Mouse (Mus musculus): ENCODE measurements at regions not wholly inside any gene's neighbourhood (a gene's known extent, or its start where the extent isn't known, plus 50 kb on each side); places are given as distances from the start of the nearest gene placed in this dataset.
A peak's percentile ranks its signal among the peaks of the same experiment; 100 is the strongest.

DNA sequence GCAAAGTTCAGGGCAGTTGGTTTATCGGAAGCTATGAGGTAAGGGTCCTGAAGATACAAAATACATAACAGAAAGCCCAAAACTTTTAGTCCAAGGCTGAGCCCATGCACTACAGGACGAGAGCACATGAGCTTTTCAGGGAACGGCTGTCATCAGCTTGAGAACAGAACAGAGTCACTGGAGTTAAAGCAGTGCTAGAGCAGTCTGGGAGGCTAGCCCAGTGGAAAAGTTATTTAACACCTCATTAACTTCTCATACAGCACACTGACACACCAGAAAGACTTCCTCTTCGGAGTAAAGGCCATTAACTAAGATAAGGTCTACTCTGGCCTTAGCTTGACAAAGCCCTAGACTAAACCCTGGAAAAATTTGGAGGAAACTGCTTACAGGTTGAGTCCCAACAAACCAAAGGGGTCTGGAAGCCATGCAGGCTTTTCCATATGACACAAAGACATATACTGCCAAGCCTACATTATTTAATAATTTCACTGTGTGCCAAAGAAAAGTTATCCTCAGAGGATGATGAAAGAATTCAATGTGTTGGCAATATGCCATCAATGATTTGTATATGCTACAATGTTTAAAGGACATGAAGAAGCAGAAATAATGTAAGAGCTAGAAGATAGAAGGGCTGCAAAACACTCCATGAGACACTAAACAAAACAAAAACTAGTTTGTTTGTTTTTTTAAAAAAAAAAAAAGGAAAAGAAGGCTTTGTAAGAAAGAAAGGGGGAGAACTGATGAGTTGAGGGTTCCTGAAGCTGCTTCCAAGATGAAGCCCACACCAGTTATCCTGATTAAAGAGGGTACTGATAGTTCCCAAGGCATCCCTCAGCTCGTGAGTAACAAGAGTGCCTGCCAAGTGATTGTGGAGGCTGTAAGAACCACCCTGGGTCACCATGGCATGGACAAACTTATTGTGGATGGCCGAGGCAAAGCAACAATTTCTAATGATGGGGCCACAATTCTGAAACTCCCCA, 232.3 kb upstream of the Rack1 start:
- H3K27ac ChIP-seq (replicated peaks; ENCODE audit: low read depth, low read length), result no peak overlapping the region
- ATAC-seq (replicated peaks; ENCODE audit: insufficient number of reproducible peaks, low FRiP score, low TSS enrichment, low read depth) (no peak), DNase-seq (ENCODE audit: low spot score) (no peak)
- H3K27me3 ChIP-seq (ENCODE audit: control insufficient read depth, insufficient read depth, low read length), result no peaks in the 10 kb centered on the region
- no peaks in the 10 kb centered on the region for H3K36me3 ChIP-seq (replicated peaks; ENCODE audit: control insufficient read depth, insufficient read depth, low read depth, low read length)
- WGBS, result 78% methylated on average over 6 of the region's 6 CpGs
- no peaks in the 10 kb centered on the region for H3K4me1 ChIP-seq (ENCODE audit: control insufficient read depth, insufficient read depth, low read length)
- no peak overlapping the region for H3K4me3 ChIP-seq (ENCODE audit: low read depth, low read length)
- no peak overlapping the region for H3K4me2 ChIP-seq (ENCODE audit: low read depth, low read length)
- no peaks in the 10 kb centered on the region for H3K9me3 ChIP-seq (replicated peaks; ENCODE audit: control insufficient read depth, low read length)
- H3K9ac ChIP-seq (replicated peaks; ENCODE audit: low read length), result no peak overlapping the region

GRCm38 (mm10) chr11:48558053-48558452, 242.1 kb upstream of the Rack1 start:
- H3K27me3 ChIP-seq (ENCODE audit: control insufficient read depth, insufficient read depth, low read length), result no peaks in the 10 kb centered on the region
- no peaks in the 10 kb centered on the region for H3K36me3 ChIP-seq (replicated peaks; ENCODE audit: control insufficient read depth, insufficient read depth, low read depth, low read length)

GRCm38 (mm10) chr11:48552006-48552405, 248.1 kb upstream of the Rack1 start:
- ATAC-seq (replicated peaks; ENCODE audit: insufficient number of reproducible peaks, low FRiP score, low TSS enrichment, low read depth), result no peak
- Histone ChIP-seq H3K36me3 (replicated peaks; ENCODE audit: control insufficient read depth, insufficient read depth, low read depth, low read length) (no peaks in the 10 kb centered on the region), H3K27ac (replicated peaks; ENCODE audit: low read depth, low read length) (no peak overlapping the region), H3K27me3 (ENCODE audit: control insufficient read depth, insufficient read depth, low read length) (no peaks in the 10 kb centered on the region), H3K4me3 (ENCODE audit: low read depth, low read length) (no peak overlapping the region), H3K4me2 (ENCODE audit: low read depth, low read length) (no peak overlapping the region), H3K9ac (replicated peaks; ENCODE audit: low read length) (no peak overlapping the region), H3K4me1 (ENCODE audit: control insufficient read depth, insufficient read depth, low read length) (no peaks in the 10 kb centered on the region), H3K9me3 (replicated peaks; ENCODE audit: control insufficient read depth, low read length) (no peaks in the 10 kb centered on the region)
- no peak for DNase-seq (ENCODE audit: low spot score)
- WGBS, result 88% methylated on average over 3 of the region's 3 CpGs

More at GRCm38 (mm10) chr11:48558053-48558452, 242.1 kb upstream of the Rack1 start:
- Histone ChIP-seq H3K27ac (replicated peaks; ENCODE audit: low read depth, low read length) (no peak overlapping the region), H3K4me2 (ENCODE audit: low read depth, low read length) (no peak overlapping the region), H3K9ac (replicated peaks; ENCODE audit: low read length) (no peak overlapping the region), H3K9me3 (replicated peaks; ENCODE audit: control insufficient read depth, low read length) (no peaks in the 10 kb centered on the region), H3K4me3 (ENCODE audit: low read depth, low read length) (no peak overlapping the region), H3K4me1 (ENCODE audit: control insufficient read depth, insufficient read depth, low read length) (no peaks in the 10 kb centered on the region)
- no peak for ATAC-seq (replicated peaks; ENCODE audit: insufficient number of reproducible peaks, low FRiP score, low TSS enrichment, low read depth)
- no peak for DNase-seq (ENCODE audit: low spot score)
- WGBS, result 75% methylated on average over 1 of the region's 1 CpGs

GRCm38 (mm10) chr11:48551201-48551600, 248.9 kb upstream of the Rack1 start:
- ATAC-seq (replicated peaks; ENCODE audit: insufficient number of reproducible peaks, low FRiP score, low TSS enrichment, low read depth), result no peak
- Histone ChIP-seq H3K27me3 (ENCODE audit: control insufficient read depth, insufficient read depth, low read length) (no peaks in the 10 kb centered on the region), H3K4me2 (ENCODE audit: low read depth, low read length) (no peak overlapping the region), H3K4me3 (ENCODE audit: low read depth, low read length) (no peak overlapping the region), H3K9ac (replicated peaks; ENCODE audit: low read length) (no peak overlapping the region), H3K9me3 (replicated peaks; ENCODE audit: control insufficient read depth, low read length) (no peaks in the 10 kb centered on the region), H3K27ac (replicated peaks; ENCODE audit: low read depth, low read length) (no peak overlapping the region), H3K4me1 (ENCODE audit: control insufficient read depth, insufficient read depth, low read length) (no peaks in the 10 kb centered on the region), H3K36me3 (replicated peaks; ENCODE audit: control insufficient read depth, insufficient read depth, low read depth, low read length) (no peaks in the 10 kb centered on the region)
- 87% methylated on average over 2 of the region's 2 CpGs for WGBS
- no peak for DNase-seq (ENCODE audit: low spot score)

- 75% methylated on average over 3 of the region's 3 CpGs for WGBS
- H3K9ac ChIP-seq (replicated peaks; ENCODE audit: low read length), result no peak overlapping the region
- no peak overlapping the region for H3K4me2 ChIP-seq (ENCODE audit: low read depth, low read length)
- H3K36me3 ChIP-seq (replicated peaks; ENCODE audit: control insufficient read depth, insufficient read depth, low read depth, low read length), result no peaks in the 10 kb centered on the region
- DNase-seq (ENCODE audit: low spot score) (no peak), ATAC-seq (replicated peaks; ENCODE audit: insufficient number of reproducible peaks, low FRiP score, low TSS enrichment, low read depth) (no peak)
- H3K27ac ChIP-seq (replicated peaks; ENCODE audit: low read depth, low read length), result no peak overlapping the region
- no peaks in the 10 kb centered on the region for H3K4me1 ChIP-seq (ENCODE audit: control insufficient read depth, insufficient read depth, low read length)
- no peaks in the 10 kb centered on the region for H3K27me3 ChIP-seq (ENCODE audit: control insufficient read depth, insufficient read depth, low read length)
- H3K4me3 ChIP-seq (ENCODE audit: low read depth, low read length), result no peak overlapping the region
- H3K9me3 ChIP-seq (replicated peaks; ENCODE audit: control insufficient read depth, low read length), result no peaks in the 10 kb centered on the region
These were observed 273.8 kb upstream of the Rack1 start for GRCm38 (mm10) chr11:48526316-48526715.

DNA sequence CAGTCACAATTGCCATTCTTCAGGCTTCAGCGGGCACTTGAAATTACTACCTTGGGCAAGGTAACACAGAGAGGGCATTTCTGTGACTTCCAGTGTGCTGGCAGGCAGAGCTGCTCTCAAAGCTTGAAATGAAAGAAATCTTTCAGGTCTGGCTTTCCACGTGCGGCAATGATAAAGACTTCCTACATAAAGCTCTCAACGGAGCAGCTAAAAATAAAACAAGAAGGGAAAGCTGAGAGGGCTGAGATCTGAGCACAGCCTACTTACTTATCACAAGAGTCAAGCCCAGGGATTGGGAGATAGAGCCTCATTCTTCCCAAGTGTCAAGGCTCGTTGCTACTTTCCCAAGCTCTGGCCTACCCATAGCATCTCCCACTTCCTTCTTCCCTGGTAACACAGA, 274.6 kb upstream of the Rack1 start:
- WGBS, result 72% methylated on average over 5 of the region's 5 CpGs
- no peak overlapping the region for H3K4me2 ChIP-seq (ENCODE audit: low read depth, low read length)
- no peaks in the 10 kb centered on the region for H3K4me1 ChIP-seq (ENCODE audit: control insufficient read depth, insufficient read depth, low read length)
- H3K36me3 ChIP-seq (replicated peaks; ENCODE audit: control insufficient read depth, insufficient read depth, low read depth, low read length), result no peaks in the 10 kb centered on the region
- ATAC-seq (replicated peaks; ENCODE audit: insufficient number of reproducible peaks, low FRiP score, low TSS enrichment, low read depth) (no peak), DNase-seq (ENCODE audit: low spot score) (no peak)
- H3K4me3 ChIP-seq (ENCODE audit: low read depth, low read length), result no peak overlapping the region
- no peaks in the 10 kb centered on the region for H3K27me3 ChIP-seq (ENCODE audit: control insufficient read depth, insufficient read depth, low read length)
- no peaks in the 10 kb centered on the region for H3K9me3 ChIP-seq (replicated peaks; ENCODE audit: control insufficient read depth, low read length)
- no peak overlapping the region for H3K27ac ChIP-seq (replicated peaks; ENCODE audit: low read depth, low read length)
- H3K9ac ChIP-seq (replicated peaks; ENCODE audit: low read length), result no peak overlapping the region

DNA sequence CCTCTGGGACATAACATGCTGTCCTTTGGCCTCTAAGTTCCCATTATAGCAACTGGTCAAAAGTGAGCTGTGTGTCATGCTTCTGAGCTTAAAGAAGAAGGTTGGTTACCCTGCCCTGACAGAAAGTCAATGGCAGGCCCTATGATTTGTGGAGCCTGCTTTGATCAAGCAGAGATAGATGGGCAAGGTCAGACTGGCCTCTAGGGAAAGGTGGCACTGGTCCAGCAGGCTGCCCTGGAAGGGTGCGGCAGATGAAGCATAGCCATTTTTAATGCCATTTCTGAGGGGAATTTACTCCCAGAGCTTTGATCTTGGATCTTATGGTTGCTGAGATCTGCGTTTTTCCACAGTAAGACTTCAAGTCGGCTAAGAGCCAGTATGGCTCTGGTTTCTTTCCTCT, 293.2 kb upstream of the Rack1 start:
- Histone ChIP-seq H3K4me1 (ENCODE audit: control insufficient read depth, insufficient read depth, low read length) (no peaks in the 10 kb centered on the region), H3K9me3 (replicated peaks; ENCODE audit: control insufficient read depth, low read length) (no peaks in the 10 kb centered on the region), H3K4me3 (ENCODE audit: low read depth, low read length) (no peak overlapping the region), H3K4me2 (ENCODE audit: low read depth, low read length) (no peak overlapping the region), H3K27me3 (ENCODE audit: control insufficient read depth, insufficient read depth, low read length) (no peaks in the 10 kb centered on the region), H3K36me3 (replicated peaks; ENCODE audit: control insufficient read depth, insufficient read depth, low read depth, low read length) (no peaks in the 10 kb centered on the region), H3K9ac (replicated peaks; ENCODE audit: low read length) (no peak overlapping the region), H3K27ac (replicated peaks; ENCODE audit: low read depth, low read length) (no peak overlapping the region)
- DNase-seq (ENCODE audit: low spot score) (no peak), ATAC-seq (replicated peaks; ENCODE audit: insufficient number of reproducible peaks, low FRiP score, low TSS enrichment, low read depth) (no peak)
- WGBS, result 88% methylated on average over 3 of the region's 3 CpGs

DNA sequence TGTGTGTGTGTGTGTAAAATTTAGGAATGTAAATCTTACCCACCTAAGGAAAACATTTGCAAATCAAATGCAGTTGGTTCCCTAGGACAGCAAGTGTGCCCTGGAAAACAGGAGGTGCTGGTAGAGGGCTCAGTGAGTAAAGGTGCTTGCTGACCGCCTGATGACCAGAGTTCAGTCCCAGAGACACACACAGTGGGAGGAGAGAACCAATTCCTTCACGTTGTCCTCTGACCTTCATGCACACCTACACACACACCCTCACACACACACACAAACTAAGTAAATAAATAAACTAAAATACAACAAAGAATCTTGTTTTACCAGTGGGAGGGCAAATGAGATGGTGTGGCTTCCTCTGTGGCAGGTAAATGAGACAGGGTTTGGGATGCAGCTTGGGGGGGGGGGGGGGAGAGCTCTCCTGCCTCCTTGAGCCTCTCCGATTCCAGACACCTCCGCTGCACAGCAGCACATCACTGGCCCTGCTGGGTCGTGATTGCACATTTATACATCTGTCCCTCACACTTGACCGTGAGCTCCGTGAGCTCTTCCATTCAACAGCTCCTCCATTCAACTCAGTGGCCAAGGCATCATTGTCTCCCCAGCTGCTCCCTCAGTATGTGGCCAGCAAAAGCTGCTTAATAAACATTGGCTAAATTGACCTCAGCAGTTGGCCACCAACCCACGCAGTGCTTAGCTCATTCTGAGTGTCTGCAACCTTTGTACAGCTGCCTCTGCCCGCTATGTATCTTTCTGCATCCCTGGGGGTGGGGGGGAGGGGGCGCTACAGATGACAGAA, 297.9 kb upstream of the Rack1 start:
- H3K9ac ChIP-seq (replicated peaks; ENCODE audit: low read length), result no peak overlapping the region
- H3K36me3 ChIP-seq (replicated peaks; ENCODE audit: control insufficient read depth, insufficient read depth, low read depth, low read length), result no peaks in the 10 kb centered on the region
- no peak overlapping the region for H3K27ac ChIP-seq (replicated peaks; ENCODE audit: low read depth, low read length)
- H3K27me3 ChIP-seq (ENCODE audit: control insufficient read depth, insufficient read depth, low read length), result no peaks in the 10 kb centered on the region
- no peak overlapping the region for H3K4me3 ChIP-seq (ENCODE audit: low read depth, low read length)
- H3K9me3 ChIP-seq (replicated peaks; ENCODE audit: control insufficient read depth, low read length), result no peaks in the 10 kb centered on the region
- 37% methylated on average over 10 of the region's 10 CpGs for WGBS
- ATAC-seq (replicated peaks; ENCODE audit: insufficient number of reproducible peaks, low FRiP score, low TSS enrichment, low read depth) (peak; percentile 76), DNase-seq (ENCODE audit: low spot score) (peak; percentile 2)
- H3K4me1 ChIP-seq (ENCODE audit: control insufficient read depth, insufficient read depth, low read length), result no peaks in the 10 kb centered on the region
- no peak overlapping the region for H3K4me2 ChIP-seq (ENCODE audit: low read depth, low read length)

Data from embryonic facial prominence, embryonic 11.5 days (tissue).